Mouse (Mus musculus): ENCODE results near the gene Otulin.

Gene Otulin

DNA sequence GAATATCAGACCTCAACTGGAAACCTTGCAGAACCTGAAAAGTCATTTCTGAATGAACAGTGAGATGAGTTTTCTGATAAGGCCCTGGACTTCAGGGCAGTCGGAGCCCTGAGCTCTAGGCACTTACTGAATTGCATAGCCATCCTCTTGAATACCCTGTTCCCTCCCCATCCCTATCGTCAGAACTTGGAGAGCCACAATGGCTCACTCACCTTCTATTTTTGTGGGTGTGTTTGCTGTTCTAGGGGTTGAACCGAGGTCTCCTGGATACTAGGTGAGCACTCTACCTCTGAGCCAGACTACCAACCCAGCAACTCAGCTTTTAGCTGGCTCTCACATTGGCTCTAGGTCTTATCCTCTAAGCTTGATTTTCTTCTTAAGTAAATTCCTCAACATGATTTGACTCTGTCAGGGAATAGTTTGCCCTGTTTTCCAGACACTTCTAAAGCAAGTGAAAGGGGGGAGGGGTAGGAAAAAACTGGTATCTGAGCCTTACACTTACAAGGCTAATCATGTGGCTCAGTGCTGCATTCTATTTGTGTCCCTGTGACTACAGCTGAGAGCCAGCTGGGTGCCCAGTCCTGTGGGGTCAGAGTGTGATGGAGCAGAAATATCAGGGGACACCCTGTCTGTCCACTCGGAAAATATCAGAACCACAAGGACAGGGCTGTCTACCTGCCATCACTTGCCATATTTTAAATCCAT lies 92.8 kb downstream of the Otulin start:
- no peak for TF ChIP-seq GATA4 (IDR thresholded peaks at IDR 0.05; ENCODE audit: insufficient replicate concordance, low read length)

- TF ChIP-seq GATA4 (IDR thresholded peaks at IDR 0.05; ENCODE audit: insufficient replicate concordance, low read length), result no peak
Observed at GRCm38 (mm10) chr15:27536771-27537170, 93.7 kb downstream of the Otulin start.

DNA sequence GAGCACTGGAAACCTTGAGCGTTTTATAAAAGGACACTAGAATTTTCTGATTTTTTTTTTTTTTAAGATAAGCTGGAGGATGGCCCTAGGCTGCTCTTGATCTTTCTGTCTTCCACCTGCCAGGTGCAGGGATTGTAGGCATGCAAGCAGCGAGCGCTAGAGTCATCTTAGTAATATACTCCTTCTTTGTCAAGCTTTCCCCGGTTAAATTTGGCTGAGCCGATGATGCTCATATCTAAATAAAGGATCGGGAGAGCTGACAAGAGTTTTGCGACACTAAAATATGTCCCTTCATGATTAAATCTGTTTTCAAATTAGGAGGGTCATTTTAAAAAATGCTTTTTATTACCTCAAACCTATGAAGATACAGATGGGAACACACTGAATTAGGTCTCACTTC lies 94.3 kb downstream of the Otulin start:
- no peak for TF ChIP-seq GATA4 (IDR thresholded peaks at IDR 0.05; ENCODE audit: insufficient replicate concordance, low read length)

- TF ChIP-seq GATA4 (IDR thresholded peaks at IDR 0.05; ENCODE audit: insufficient replicate concordance, low read length), result no peak
Observed at GRCm38 (mm10) chr15:27535681-27536080, 94.8 kb downstream of the Otulin start.

DNA sequence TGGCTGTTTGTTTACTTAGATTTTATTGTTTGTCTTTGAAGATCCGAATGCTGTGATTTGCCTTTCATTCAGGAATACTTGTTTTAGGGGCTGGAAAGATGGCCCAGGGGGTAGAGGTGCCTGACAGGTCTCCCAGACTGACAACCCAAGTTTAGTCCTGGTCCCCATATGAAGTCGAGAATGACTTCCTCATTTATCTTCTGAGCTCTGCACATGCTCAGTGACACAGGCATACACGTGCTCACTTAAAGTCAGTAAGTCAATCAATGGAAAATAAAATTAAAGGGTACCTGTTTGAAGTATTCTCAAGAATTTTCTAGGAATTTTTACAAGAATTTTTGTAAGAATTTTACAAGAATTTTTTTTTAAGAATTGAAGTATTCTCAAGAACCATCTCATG lies 97.5 kb downstream of the Otulin start:
- no peak for TF ChIP-seq GATA4 (IDR thresholded peaks at IDR 0.05; ENCODE audit: insufficient replicate concordance, low read length)

GRCm38 (mm10) chr15:27530023-27530422 lies 100.5 kb downstream of the Otulin start:
- TF ChIP-seq GATA4 (IDR thresholded peaks at IDR 0.05; ENCODE audit: insufficient replicate concordance, low read length), result no peak

DNA sequence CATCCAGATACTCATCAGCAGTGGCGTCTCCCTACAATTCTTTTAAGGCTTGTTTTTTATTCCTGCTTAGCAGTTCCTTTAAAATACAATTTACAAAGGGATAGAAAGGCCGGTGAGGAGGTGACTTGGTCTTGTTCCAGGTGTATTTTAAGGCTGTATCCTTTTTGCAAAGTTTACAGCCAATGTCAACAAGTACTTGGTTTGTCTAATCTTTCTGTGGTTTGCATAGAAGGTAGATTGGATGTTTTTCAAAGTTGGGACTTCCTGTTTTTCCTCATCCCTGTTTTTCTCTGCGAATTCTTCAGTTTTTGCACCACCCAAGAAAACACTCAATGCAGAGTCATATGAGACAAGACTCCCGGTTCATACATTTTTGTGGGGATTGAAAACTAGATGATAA lies 101.6 kb downstream of the Otulin start:
- TF ChIP-seq GATA4 (IDR thresholded peaks at IDR 0.05; ENCODE audit: insufficient replicate concordance, low read length), result no peak

GRCm38 (mm10) chr15:27525233-27526005 lies 105.1 kb downstream of the Otulin start:
- peak; percentile 42; the same call in 1 of the 2 replicates for TF ChIP-seq GATA4 (IDR thresholded peaks at IDR 0.05; ENCODE audit: insufficient replicate concordance, low read length)

DNA sequence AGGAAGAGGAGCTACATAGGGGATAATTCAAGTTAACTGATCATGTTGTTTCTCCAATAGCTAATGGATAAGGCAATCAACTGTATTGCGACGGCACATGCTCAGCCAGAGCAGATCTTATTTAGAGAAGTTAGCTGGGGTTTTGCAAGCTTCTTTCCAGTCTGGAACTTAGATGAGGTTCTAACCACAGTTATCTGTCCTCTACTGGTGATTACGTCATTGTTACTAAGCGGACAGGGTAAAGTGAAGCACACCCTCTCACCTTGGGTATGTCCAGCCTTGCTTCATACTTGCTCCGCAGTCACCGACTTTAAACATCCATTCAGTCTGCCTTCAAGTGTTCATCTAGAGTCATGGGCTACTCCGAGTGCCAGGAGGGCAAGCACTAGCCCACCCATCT lies 110.6 kb downstream of the Otulin start:
- no peak for TF ChIP-seq GATA4 (IDR thresholded peaks at IDR 0.05; ENCODE audit: insufficient replicate concordance, low read length)

- no peak for TF ChIP-seq GATA4 (IDR thresholded peaks at IDR 0.05; ENCODE audit: insufficient replicate concordance, low read length)
Observed at GRCm38 (mm10) chr15:27518026-27518425, 112.5 kb downstream of the Otulin start.

- TF ChIP-seq GATA4 (IDR thresholded peaks at IDR 0.05; ENCODE audit: insufficient replicate concordance, low read length), result no peak
Observed at GRCm38 (mm10) chr15:27516927-27517326, 113.6 kb downstream of the Otulin start.

GRCm38 (mm10) chr15:27508982-27509381 lies 121.5 kb downstream of the Otulin start:
- no peak for TF ChIP-seq GATA4 (IDR thresholded peaks at IDR 0.05; ENCODE audit: insufficient replicate concordance, low read length)

DNA sequence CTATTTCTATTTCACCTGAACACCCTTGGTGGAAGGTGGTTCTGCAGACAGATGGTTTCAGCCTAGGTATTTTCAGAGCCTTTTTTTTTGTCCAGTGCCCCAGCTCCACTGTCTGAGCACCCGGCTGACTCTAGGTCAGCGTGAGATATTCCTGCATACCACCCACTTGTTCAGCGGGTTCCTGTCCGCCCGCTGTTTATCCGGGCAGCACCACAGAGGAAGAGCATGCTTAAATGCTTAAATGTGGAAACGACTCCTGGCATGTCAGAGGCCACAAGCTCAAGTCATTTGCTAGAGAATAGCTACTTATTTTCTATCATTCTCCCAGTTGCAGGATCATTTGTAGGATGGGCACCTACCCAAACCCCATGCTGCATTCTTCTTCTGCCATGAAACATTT lies 122.3 kb downstream of the Otulin start:
- TF ChIP-seq GATA4 (IDR thresholded peaks at IDR 0.05; ENCODE audit: insufficient replicate concordance, low read length), result no peak

GRCm38 (mm10) chr15:27506893-27507596 lies 123.4 kb downstream of the Otulin start:
- TF ChIP-seq GATA4 (IDR thresholded peaks at IDR 0.05; ENCODE audit: insufficient replicate concordance, low read length), result no peak

- no peak for TF ChIP-seq GATA4 (IDR thresholded peaks at IDR 0.05; ENCODE audit: insufficient replicate concordance, low read length)
Observed at GRCm38 (mm10) chr15:27506127-27506886, 124.2 kb downstream of the Otulin start.

Data from liver, adult (tissue).